Mouse (Mus musculus): ENCODE measurements around the gene Tpst2. TPM values are rescaled to one million over a fixed set of nuclear protein-coding genes. Genes with fewer than 3 reads are reported as not detected.
"Not testable (repeated sequence)": the region's sequence is repeated elsewhere in the genome, so short reads cannot be mapped to it uniquely, and the experiment has no call there.

Tpst2 gene
- total RNA-seq, 2 experiments from 2014 or later: 198 to 275 TPM

GRCm38 (mm10) chr5:112296404-112297181, 20.1 kb downstream of the Tpst2 start:
- DNase-seq: peak; percentile 57 to 73

DNA sequence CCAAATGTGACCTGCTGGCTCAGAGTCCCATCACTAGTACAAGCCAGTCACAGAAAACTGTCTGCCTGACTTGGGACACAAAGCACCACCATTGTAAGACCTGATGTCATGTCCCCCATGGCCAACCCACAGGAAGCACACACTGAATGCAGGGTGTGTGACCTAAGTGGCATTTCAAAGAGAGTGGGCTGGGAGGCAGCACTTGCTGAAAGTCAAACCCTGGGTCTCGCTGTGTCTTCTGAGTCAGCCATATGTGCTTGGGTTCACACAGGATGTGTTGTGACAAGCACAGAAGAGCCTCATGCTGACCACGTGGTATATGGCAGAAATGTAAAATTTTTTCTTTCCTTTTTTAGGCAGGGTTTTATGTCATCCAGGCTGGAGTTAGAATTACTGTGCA, 20.8 kb downstream of the Tpst2 start:
- no peak for DNase-seq

DNA sequence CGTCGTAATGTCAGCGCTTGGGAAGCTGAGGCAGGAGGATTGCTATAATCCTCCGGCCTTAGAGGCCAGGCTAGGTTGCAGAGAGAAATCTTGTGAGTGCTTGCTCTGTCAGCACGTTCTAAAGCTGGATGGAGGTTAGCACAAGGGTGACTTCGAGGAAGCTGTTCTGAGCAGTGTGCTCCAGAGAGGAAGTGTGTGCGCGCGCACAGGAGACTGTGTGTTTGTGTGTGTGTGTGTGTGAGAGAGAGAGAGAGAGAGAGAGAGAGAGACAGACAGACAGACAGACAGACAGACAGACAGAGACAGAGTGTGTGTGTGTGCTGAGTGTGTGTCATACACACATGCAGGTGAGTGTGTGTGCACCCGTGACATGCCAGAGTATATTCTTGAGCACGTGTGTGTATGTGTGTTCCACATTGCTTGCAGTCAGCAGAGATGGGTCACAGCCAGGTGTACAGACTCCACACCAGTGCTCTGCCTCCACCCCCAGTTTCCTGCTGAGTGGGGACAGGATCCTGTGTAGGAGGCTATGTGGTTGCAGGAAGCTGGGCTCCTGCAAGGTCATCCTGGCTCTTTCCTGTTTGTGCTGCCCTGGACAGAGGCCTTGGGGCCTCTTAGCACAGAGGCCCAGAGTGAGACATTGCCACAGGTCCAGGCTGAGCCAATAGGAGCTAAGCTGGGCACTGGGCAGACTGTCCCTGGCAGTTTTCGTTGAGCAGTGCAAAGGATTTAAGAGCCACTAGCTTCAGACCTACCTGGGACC, 21.9 kb downstream of the Tpst2 start:
- DNase-seq: peak; percentile 83 to 86

GRCm38 (mm10) chr5:112299399-112299798, 22.9 kb downstream of the Tpst2 start:
- no peak for DNase-seq

GRCm38 (mm10) chr5:112300112-112300511, 23.6 kb downstream of the Tpst2 start:
- DNase-seq: no peak

DNA sequence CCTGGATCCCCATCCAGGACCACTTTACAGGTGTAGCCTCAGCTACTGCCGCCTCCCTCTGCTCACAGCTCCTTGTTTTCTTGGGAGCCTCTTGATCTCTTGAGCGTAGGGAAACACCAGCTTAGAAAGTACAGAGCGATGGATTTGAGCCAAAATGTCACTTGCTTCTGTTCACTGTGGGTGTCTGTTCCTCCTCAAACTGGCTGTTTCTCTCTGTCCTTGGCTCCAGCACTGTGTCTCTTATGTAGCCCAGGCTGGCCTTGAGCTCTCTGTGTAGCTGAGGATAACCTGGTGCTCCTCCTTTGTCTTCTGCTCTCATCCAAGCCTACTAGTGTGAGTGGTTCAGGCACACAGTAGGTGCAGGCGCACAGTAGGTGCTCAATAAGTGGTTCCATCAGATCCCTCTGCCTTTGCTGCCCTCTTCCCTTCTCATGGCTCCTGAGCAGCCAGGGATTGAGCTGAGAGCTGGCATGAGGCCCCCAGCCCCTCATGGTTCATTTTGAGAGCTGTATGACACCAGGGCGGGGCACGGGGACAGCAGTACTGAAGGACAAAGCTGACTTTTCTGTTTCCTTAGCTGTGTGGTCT, 24.3 kb downstream of the Tpst2 start:
- DNase-seq: no peak

DNA sequence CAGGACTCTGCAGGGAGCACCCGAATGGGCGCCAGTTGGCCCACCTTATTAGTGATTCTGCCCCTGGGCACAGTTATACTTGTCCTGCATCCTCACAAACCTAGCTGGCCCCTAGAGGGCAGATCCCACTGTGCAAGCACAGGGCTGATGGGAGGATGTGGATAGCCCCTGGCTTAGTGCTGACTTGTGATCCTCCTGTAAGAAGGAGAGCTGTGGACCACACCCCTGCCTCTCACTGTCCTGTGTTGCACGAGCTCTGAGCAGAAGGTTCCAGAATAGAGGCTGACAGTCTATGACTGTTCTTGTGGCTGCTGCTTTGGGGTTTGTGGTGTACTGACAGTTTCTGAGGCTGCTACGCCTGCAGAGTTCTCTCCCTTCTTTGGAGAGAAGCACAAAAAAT, 25.2 kb downstream of the Tpst2 start:
- no peak for DNase-seq

- DNase-seq: peak; percentile 58 to 71
Observed at GRCm38 (mm10) chr5:112302310-112302709, 25.8 kb downstream of the Tpst2 start.

GRCm38 (mm10) chr5:112305842-112306241, 29.4 kb downstream of the Tpst2 start:
- no peak for DNase-seq

DNA sequence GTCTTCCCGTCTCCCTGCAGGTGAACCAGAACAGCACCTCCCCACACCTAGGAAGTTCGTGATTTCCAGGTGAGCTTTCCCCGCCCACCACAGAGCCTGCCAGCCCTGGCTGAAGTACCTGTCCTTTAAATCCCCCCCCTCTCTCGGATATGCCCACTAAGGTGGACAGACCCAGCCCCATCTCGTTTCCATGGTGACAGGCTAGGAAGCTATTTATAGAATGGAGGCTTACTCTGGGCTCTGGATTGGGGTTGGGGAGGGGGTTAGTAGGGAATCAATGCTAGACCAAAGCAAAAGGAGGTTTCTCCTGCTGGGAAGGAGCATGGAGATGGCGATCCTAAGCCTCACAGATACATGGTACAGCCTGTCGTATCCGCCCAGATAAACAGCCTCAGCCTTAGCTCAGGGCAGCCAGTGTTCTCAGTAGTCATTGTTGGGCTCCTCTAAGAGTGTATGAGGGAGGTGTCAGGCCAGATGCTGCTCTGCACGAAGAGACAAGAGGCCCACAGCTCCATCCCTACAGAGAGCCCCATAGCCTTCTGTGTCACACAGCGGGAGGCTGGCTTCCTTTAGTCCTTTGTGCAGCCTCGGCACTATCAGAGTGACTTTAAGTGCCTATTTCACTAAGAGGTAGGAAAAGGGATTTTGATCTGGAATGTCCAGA, 36.9 kb downstream of the Tpst2 start:
- no peak for DNase-seq

DNA sequence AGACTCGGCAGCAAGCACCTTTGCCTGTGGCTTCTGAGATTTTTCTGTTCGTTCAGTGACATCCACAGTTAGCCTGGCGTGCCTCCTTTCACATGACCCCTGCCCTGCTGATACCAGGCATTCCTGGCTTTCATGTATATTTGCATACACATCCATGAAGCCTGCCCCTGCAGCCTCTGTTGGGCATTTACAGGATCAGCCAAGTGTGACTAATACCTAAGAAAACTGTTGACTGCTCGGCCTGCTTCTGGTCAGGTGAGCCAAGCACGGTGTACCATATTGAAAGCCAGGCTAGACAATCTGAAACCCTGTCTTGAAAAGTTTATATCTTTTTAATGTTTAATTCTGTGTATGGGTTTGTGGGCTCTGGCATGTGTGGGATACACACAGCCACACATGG, 40.0 kb downstream of the Tpst2 start:
- DNase-seq: no peak

GRCm38 (mm10) chr5:112317328-112317727, 40.8 kb downstream of the Tpst2 start:
- DNase-seq: peak in 1 of 2 experiments; percentile 49

DNA sequence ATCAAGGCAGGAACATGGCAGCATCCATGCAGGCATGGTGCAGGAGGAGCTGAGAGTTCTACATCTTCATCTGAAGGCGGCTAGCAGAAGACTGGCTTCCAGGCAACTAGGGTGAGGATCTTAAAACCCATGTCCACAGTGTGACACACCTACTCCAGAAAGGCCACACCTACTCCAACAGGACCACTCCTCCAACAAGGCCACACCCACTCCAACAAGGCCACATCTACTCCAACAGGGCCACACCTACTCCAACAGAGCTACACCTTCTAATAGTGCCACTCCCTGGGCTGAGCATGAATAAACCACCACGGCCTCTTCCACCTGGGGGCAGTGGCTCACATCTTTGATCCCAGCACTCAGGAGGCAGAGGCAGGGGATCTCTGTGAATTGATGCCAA, 42.9 kb downstream of the Tpst2 start:
- DNase-seq: not testable (repeated sequence)

DNA sequence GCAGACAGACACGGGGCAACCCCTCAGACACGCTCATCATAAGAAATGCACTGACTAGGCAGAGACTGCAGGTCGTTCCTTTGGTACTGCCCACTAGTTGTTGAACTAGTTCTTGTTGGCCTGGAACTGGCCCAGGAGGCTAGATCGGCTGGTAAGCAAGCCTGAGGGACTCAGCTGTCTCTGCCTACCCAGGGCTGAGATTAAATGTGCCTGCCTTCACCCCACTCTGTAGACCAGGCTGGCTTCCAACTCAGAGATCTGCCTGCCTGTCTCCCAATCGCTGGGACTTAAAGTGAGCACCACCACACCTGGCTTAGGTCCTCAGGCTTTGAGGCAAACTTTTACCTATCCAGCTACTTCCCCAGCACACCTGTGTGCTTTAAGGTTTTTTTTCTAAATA, 43.9 kb downstream of the Tpst2 start:
- no peak for DNase-seq

- DNase-seq: no peak
Observed at GRCm38 (mm10) chr5:112320936-112321335, 44.4 kb downstream of the Tpst2 start.

- DNase-seq: no peak
Observed at GRCm38 (mm10) chr5:112321376-112321775, 44.9 kb downstream of the Tpst2 start.

DNA sequence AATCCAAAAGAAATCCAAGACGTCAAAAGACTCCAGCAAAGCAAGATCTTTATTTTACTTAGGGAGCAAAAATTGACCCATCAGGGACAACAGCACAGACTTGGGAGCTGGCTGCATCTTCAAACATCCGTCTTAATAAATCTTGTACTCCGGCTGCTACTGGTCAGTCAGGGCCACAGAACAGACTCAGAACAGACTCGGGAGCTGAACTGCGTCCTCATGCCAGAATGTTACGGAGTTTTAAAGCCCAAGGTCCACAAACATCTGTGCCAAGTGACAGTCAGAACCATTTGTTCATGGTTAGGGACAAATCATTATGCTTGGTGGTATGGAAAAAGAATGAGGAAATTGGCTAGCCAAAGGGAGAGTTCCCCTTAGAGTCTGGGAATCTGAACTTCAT, 46.8 kb downstream of the Tpst2 start:
- DNase-seq: peak; percentile 46 to 48

GRCm38 (mm10) chr5:112324637-112325545, 48.4 kb downstream of the Tpst2 start:
- peak; percentile 78 to 88 for DNase-seq

- DNase-seq: peak; percentile 97
Observed at GRCm38 (mm10) chr5:112325546-112326445, 49.3 kb downstream of the Tpst2 start, which contains the start of gene Tfip11. Gene Tfip11 (plus strand): TSS chr5:112326358.

DNA sequence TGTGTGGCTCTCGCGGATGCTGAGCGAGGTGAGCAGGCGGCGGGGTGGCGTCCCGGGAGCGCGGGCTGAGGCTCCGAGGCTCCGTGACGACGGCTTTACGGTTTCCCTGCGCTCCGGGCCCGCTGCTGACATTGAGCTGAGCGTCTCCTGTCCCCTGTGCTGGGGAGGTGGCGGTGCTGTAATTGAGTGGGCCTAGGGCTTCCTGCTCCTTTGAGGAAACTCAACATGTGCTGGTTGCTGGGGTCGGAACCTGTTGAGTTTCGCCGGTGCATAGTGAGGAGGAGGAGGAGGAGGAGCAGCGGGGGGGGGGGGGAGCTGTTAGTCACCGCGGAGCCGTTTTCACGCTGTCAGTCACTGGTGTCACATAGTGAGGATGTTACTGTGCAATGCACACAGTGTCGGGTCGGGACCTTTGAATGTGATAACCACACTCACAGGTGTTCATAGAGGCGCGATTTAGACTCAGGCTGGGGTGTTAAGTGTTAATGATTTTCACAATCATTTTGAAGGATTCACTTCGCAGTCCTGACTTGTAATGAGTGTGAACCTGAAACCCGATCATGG, 50.0 kb downstream of the Tpst2 start:
- no peak for DNase-seq
